Mouse (Mus musculus) natural killer cell, adult 2 months (primary cell): ENCODE results near the gene Nkpd1.
A peak's percentile ranks its signal among the peaks of the same experiment; 100 is the strongest.

Experiments
- DNase-seq, 2 experiments: peaks; one replicate each; pipeline ENCODE4 v3.0.0; 2022; ENCODE audit warnings: low spot score in 2 of 2

Nkpd1 gene

DNA sequence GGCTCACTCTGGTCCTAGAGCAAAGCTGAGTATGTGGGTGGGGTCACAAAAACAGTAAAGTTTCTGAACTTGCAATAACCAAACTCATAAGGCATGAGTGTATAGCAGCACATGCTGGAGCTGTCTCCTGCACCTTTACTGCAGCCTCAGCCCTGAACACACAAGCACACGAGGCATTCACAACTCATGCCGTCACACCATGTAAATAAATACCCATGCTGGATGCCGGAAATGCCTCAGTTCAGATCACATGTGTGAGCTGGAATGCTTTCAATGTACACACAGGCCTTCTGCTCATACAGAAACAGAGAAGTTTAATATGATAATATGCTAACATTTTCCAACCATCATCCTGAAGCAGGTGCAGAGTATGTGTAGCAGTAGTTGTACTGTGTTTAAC lies 28.4 kb downstream of the Nkpd1 start:
- no peak for DNase-seq

DNA sequence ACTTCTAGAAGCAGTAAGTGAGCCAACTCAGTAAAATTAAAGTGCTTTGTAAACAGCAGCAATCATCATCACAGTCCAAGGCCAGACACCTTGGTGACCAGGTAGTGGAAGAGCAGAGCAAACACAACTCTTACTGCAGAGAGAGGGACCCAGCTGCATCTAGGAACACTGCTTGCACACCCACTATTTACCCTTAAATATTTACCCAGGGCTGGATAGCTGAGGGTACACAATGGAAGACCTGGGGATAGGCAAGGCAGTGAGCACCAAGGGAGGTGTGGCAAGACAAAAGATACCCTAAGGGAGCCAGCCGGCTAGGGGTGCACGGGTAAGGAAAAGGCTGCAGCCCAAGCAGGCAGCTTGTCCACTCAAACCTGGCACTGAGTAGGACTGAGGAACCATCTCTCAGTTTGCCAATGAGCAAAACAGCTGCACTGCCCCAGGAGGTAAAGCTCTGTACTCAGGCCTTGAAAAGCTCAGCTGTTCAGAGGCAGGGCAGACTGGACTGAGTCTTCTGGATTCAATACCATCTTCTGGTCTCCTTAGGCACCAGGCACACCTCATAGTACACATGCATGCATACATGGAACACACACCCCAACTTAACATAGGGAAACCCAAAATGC lies 29.8 kb downstream of the Nkpd1 start:
- DNase-seq: no peak

GRCm38 (mm10) chr7:19549394-19549793 lies 31.8 kb downstream of the Nkpd1 start:
- DNase-seq: no peak

- no peak for DNase-seq
Observed at GRCm38 (mm10) chr7:19551634-19552033, 34.0 kb downstream of the Nkpd1 start.

DNA sequence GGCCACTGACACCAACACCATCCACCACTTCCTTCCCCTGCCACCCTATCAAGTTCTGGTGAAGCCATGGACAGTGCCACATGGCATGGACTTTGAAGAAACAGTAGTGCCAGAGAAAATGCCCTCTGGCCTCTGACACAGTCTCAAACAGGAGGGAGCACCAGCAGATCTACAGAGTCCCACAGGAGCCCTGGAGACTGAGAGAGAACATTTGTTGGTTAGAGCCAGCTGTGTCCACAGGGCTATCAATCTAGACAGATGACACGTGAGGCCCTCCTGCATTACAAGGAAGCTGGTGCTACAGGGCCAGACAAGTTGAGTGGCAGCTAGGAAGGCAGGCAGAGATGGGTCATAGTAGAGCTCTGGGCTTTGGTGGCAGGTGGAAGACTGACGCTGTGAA lies 34.8 kb downstream of the Nkpd1 start:
- no peak for DNase-seq

GRCm38 (mm10) chr7:19554168-19554567 lies 36.5 kb downstream of the Nkpd1 start:
- no peak for DNase-seq

DNA sequence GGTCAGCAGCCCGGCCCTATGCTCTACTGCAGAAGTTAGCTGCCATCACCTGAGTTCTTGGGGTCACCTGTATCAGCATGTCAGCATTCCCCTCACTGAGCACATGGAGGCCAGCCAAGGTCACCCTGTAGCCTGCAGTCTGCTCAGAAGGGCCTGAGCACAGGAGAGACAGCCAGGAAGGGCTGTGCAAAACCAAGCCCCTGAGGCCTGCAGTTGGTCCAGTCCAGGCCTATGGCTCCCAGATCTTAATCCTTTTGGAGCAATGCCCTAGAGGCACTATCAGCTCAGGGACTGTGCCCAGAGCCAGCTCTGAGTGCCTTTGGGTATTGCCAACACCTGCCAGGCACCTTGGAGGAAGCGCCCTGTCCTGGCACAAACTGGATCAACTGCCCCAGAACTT lies 39.4 kb downstream of the Nkpd1 start:
- no peak for DNase-seq

GRCm38 (mm10) chr7:19557982-19558900 lies 40.6 kb downstream of the Nkpd1 start:
- no peak for DNase-seq

- peak in 1 of 2 experiments; percentile 23 for DNase-seq
Observed at GRCm38 (mm10) chr7:19558965-19559364, 41.3 kb downstream of the Nkpd1 start.

DNA sequence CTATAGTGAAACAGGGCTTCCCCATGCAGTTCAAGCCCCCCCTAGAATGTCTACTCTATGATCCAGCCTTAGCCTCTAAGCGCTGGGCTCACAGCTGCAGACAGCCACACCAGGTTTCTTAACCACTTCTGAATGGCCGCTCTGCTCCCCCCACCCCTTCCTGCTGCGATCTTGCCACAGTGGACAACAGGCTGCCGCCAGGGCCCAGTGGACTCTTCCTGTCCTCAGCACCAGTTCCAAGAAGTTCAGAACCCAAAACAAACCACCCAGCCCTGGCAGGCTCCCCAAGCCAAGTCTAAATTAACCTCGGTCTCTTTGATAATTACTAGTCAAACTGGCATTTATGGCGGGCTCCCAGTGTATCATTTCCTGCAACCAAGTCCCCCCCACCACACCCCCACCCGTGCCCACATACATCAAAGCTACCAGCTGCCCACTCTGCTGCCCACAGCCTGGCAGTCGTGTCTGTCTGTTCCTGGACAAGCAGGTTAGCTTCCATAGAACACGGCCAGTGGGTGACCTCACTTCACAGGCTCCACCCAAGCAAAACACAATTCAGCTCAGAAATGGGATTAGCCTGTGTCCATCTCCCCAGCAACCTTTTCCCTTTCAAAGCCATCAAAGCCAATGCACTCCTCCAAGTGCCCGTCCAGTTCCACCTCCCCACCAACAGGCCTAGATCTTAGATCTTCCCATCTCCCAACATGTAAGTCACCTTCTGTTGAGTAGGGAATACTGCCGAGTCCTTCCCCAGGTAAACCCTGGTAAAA lies 43.0 kb downstream of the Nkpd1 start:
- peak; percentile 13 to 38 for DNase-seq

- peak in 1 of 2 experiments; percentile 13 for DNase-seq
Observed at GRCm38 (mm10) chr7:19561431-19561764, 43.8 kb downstream of the Nkpd1 start.

DNA sequence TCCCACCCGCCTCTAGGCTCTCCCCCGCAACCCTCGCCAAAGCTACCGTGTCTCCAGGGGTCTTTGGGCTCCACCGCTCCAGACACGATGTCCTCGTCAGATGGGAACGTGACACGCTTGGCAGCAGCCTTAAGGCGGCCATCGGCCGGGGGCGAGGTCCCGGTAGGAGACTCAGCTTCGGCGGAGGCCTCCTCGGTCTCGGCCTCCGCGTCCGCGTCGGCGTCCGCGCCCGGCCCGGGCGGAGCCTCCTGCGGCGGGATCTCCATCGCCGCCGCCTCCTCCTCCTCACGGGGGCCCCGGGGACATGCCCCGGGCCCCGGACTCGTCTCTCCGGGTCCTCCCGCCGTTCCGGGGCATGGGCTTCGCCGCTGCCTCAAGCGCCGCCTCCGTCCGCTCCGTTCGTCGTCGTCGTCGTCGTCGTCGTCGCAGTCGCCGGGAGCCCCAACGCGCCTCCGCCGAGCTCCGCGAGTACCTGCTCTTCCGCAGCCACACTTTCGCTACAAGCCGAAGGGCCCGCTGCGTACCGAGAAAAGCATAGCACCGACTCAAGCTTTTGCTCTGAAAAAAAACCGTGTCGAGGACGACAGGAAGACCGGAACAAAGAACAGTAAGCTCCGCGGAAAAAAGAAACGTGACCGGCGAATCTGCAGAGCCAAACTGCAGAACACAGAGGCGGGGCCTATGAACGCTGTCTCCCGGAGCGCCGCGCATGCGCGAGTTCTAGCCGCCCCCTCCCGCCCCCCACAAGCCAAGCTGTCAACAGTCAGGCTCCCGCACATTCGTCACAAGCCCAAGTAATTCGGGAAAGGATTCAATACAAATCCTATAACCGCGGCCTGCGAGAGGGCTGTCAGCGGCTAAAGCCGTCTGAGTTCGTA lies 44.4 kb downstream of the Nkpd1 start:
- peak; percentile 91 for DNase-seq

DNA sequence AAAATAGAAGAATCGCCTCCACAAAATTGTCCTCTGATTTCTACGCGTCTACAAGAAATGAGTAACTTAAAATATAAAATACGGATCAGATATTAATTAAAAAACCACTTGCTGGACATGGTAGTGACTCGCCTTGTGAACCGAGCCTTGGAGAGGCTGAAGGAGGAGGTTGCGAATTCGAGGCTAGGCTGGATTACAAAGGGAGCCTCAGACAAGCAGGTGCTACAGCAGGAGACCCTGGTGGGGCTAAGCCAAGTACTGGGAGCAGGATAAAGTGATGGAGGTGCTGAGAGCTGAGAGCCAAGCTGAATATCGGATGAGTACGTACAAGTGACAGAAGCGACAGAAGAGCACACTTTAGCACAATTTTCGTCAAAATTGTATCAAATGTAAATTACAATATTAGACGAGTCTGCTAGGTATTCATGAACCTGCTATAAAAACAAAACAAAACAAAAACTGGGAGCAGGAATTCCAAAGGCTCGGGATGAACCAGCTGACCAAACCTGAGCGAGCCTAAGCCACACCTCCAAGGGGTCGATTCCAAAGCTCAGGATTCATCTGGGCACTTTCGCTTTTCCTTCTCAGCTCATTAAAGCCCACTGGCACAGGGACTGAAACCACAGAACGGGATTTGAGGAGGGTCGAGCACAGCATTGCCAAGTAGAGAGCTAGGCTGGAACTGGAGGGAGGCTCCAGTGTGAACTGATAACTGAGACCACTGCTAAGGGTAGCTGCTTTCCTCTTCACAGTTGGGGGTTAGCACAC lies 45.2 kb downstream of the Nkpd1 start, which contains the start of gene Ppp1r37:
Ppp1r37 (minus strand) TSS at position 434 of the 768 bp plus-strand sequence.
- no peak for DNase-seq

DNA sequence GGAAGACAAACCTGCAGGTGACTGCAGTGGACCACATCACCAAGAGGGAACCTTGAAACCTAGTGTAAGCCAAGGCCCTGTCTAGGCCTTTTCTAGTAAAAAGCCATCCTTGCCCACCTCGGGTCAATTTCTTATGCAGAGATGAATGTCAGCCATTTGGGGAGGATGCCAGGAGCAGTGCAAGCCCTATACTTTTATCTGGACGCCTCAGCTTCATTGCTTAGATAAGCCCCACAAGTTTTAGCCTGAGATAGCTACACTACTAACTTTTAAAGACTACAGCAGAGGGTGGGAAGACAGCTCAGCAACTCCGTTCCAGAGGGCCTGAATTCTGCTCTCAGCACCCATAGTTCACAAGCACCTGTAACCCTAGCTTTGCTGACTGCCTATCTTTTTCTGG lies 46.2 kb downstream of the Nkpd1 start:
- no peak for DNase-seq

- DNase-seq: peak in 1 of 2 experiments; percentile 17
Observed at GRCm38 (mm10) chr7:19564455-19564854, 46.8 kb downstream of the Nkpd1 start.

- no peak for DNase-seq
Observed at GRCm38 (mm10) chr7:19565803-19566202, 48.2 kb downstream of the Nkpd1 start.

GRCm38 (mm10) chr7:19567426-19567825 lies 49.8 kb downstream of the Nkpd1 start:
- no peak for DNase-seq

- DNase-seq: no peak
Observed at GRCm38 (mm10) chr7:19569647-19570046, 52.0 kb downstream of the Nkpd1 start.

DNA sequence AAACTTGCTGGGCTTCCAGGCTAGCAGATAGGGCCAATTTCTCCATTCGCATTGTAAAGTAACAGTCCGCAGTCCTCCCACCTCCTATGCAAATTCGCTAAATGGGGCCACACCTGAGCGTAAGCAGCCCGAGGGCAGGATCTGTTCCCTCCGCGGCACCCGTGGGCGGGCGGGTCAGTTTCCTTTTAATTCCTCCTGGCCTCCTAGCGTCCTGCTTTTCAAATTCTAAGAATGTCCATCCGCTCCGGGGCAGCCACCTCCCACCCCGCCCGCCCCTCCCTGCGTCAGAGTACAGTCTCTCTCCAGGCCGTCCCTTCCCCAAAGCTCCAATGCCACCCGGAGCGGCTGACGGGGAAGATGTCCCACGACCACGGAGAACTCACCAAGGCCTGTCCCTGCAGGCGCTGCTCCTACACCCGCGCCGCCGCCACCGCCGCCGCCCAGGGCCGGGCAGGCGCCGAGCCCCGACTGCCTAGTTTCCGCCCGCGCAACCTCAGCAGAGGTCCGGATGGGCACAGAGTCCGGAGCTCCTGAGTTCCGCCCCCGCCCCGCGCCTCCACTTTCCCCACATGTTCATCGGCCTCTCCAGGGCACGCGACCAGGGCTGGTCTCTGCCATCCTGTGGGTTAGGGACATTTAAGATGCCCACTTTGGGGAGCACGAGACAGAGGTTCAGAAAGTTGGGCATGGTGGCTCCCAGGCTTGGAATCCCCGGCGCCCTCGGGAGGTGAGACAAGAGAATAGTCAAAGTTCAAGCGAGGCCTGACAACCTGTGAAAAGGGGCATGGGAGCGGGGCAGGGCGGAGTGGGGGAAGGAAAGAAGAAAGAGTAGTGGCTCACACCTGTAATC lies 55.5 kb downstream of the Nkpd1 start:
- peak; percentile 66 to 78 for DNase-seq

DNA sequence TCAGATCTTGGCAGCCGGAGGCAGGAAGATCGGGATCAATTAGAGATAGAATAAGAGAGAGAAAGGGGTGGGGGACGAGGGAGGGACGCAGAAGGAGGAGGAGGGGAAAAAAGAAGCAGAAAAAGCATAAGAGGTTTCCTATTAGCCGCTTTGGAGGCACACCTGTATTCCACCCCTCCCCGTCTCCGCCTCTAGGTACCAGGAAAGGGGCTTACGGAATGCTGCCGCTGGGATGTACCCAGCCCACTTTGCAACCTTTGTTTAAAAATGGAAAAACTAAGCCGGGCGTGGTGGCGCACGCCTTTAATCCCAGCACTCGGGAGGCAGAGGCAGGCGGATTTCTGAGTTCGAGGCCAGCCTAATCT lies 56.1 kb downstream of the Nkpd1 start:
- DNase-seq: no peak
